Mouse (Mus musculus) right cerebral cortex, postnatal 36 days (tissue): ENCODE measurements at regions not wholly inside any gene's neighbourhood (a gene's known extent, or its start where the extent isn't known, plus 50 kb on each side); places are given as distances from the start of the nearest gene placed in this dataset.

ENCODE experiments used
- DNase-seq, 2 experiments: peaks; one replicate each; pipeline ENCODE4 v3.0.0; 2022; ENCODE audit warnings: low spot score in 2 of 2, mixed read lengths in 1 of 2

DNA sequence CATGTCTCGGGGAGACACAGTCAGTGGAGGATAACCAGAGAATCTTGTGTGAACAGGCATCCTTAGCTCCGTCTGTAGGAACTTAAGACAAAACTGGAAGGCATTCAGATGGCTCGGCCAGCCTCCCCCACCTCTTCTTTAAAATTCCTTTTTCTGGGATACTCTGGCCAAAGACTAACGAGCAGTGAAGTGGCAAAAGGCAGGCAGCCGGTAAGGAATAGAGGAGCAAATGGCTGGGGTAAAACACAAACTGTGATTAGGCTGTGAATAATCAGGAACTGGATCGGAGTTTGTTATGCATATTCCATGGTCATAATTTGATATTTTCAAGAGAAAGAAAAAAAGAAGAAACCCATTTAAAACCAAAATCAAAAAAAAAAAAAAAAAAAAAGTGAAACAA, 287.8 kb upstream of the Vrk2 start:
- no peak for DNase-seq
